Comparison of ENCODE assay signal across 8 mouse cellular contexts in the genomic region with DNA sequence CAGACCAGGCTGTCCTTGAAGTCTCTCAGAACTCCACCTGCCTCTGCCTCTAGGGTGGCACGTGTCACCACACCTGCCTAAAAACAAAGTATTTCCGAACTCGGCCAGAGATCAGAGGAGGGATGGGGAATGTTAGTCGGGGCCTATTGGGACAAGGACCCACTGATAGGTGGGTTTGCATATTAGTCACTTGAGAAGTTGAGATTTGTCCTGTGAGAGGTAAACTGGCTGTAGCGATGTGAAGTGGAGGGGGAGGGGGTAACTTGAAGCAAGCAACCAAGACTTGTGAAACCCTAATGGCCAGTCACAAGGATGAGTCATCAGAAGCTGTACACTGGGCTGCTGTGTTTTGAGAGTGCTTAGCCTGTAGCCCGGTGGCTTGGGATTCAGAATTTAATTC. TPM values are rescaled to one million over a fixed set of nuclear protein-coding genes. Genes with fewer than 3 reads are reported as not detected.
DNase-seq lines count a peak whose midpoint lies in the region; ATAC-seq lines count a peak whose summit lies in the region.

No protein-coding gene starts in this region.

- DNase-seq in 416B (ENCODE audit: low read depth) (peak; percentile 93), MN1 (ENCODE audit: low spot score) (peak; percentile 82)
- DNase-seq in embryonic facial prominence, embryonic 14.5 days (ENCODE audit: low spot score), result peak; percentile 27
- peak; percentile 8 to 12 for DNase-seq in heart, postnatal 14 days
- DNase-seq in limb, embryonic 11.5 days (ENCODE audit: low spot score), result no peak
- peak; percentile 26 for DNase-seq in thymus, postnatal 25 days
- no peak for DNase-seq in cerebellum, adult 18-20 months

- peaks cover 15% of the 10 kb centered on the region for H3K36me3 ChIP-seq in embryonic facial prominence, embryonic 14.5 days (ENCODE audit: control insufficient read depth, insufficient read depth, low read length)
- H3K36me3 ChIP-seq in limb, embryonic 11.5 days (ENCODE audit: control insufficient read depth, insufficient read depth, low read length), result no peaks in the 10 kb centered on the region
- peaks cover 4% of the 10 kb centered on the region; the same call in 1 of the 2 replicates for H3K36me3 ChIP-seq in midbrain, embryonic 13.5 days

- ATAC-seq in embryonic facial prominence, embryonic 14.5 days (ENCODE audit: low read depth), result no peak
- ATAC-seq in limb, embryonic 11.5 days (ENCODE audit: insufficient number of reproducible peaks, low FRiP score, low TSS enrichment, low read depth), result no peak
- no peak for ATAC-seq in midbrain, embryonic 13.5 days

- H3K9ac ChIP-seq in embryonic facial prominence, embryonic 14.5 days (ENCODE audit: low read depth, low read length), result peak overlapping the region; percentile 97
- no peak overlapping the region for H3K9ac ChIP-seq in limb, embryonic 11.5 days (ENCODE audit: low read length)
- peak overlapping the region; percentile 95 for H3K9ac ChIP-seq in midbrain, embryonic 13.5 days (replicated peaks)

- peak overlapping the region; percentile 91 for H3K4me3 ChIP-seq in embryonic facial prominence, embryonic 14.5 days (ENCODE audit: low read depth, low read length)
- peak overlapping the region; percentile 98 for H3K4me3 ChIP-seq in limb, embryonic 11.5 days (ENCODE audit: low read depth, low read length)
- H3K4me3 ChIP-seq in midbrain, embryonic 13.5 days (replicated peaks), result peak overlapping the region; percentile 94

- 20% methylated on average over 6 of the region's 6 CpGs for WGBS in embryonic facial prominence, embryonic 14.5 days
- 23% methylated on average over 6 of the region's 6 CpGs for WGBS in limb, embryonic 11.5 days
- 35% methylated on average over 6 of the region's 6 CpGs for WGBS in midbrain, embryonic 13.5 days

- H3K4me1 ChIP-seq in embryonic facial prominence, embryonic 14.5 days (ENCODE audit: control insufficient read depth, insufficient read depth, low read length), result peaks cover 10% of the 10 kb centered on the region
- H3K4me1 ChIP-seq in limb, embryonic 11.5 days (ENCODE audit: control insufficient read depth, insufficient read depth, low read length), result peaks cover 10% of the 10 kb centered on the region
- H3K4me1 ChIP-seq in midbrain, embryonic 13.5 days (replicated peaks), result peaks cover 41% of the 10 kb centered on the region

- peak overlapping the region; percentile 54 for H3K4me2 ChIP-seq in embryonic facial prominence, embryonic 14.5 days (ENCODE audit: low read depth, low read length)
- H3K4me2 ChIP-seq in limb, embryonic 11.5 days (ENCODE audit: low read depth, severe bottlenecking), result peak overlapping the region; percentile 78
- peak overlapping the region; percentile 78 for H3K4me2 ChIP-seq in midbrain, embryonic 13.5 days (replicated peaks)

- no peak overlapping the region for H3K27ac ChIP-seq in embryonic facial prominence, embryonic 14.5 days (replicated peaks; ENCODE audit: low read depth, low read length)
- no peak overlapping the region for H3K27ac ChIP-seq in limb, embryonic 11.5 days (replicated peaks; ENCODE audit: low read depth, low read length)
- no peak overlapping the region for H3K27ac ChIP-seq in midbrain, embryonic 13.5 days

- no peaks in the 10 kb centered on the region for H3K9me3 ChIP-seq in embryonic facial prominence, embryonic 14.5 days (ENCODE audit: control insufficient read depth, low read length)
- H3K9me3 ChIP-seq in limb, embryonic 11.5 days (ENCODE audit: control insufficient read depth, low read length), result no peaks in the 10 kb centered on the region
- no peaks in the 10 kb centered on the region for H3K9me3 ChIP-seq in midbrain, embryonic 13.5 days

- H3K27me3 ChIP-seq in embryonic facial prominence, embryonic 14.5 days (replicated peaks; ENCODE audit: control insufficient read depth, insufficient read depth, low read length), result no peaks in the 10 kb centered on the region
- no peaks in the 10 kb centered on the region for H3K27me3 ChIP-seq in limb, embryonic 11.5 days (ENCODE audit: control insufficient read depth, insufficient read depth, low read length)
- no peaks in the 10 kb centered on the region for H3K27me3 ChIP-seq in midbrain, embryonic 13.5 days

- intact Hi-C loops in heart, postnatal 14 days (cut with DNase I), result loop anchor here (10.0 kb wide), 1 partner anchor 330 kb away; a partner anchor contains a TSS

RNA-seq across cellular contexts. Expression of a gene that starts 1.5 kb away (rescaled TPM):
- 0.33 and 0.48 TPM in 2 replicates for polyA plus RNA-seq in embryonic facial prominence, embryonic 14.5 days (2014; fragmentation: Nextera tagmentation; extraction: Ambion mirVana)
- total RNA-seq in heart, postnatal 14 days (2021), result not detected
- polyA plus RNA-seq in limb, embryonic 11.5 days (2014; fragmentation: Nextera tagmentation; extraction: Ambion mirVana), result 0.61 and 0.69 TPM in 2 replicates
- polyA plus RNA-seq in midbrain, embryonic 13.5 days (2015; fragmentation: Nextera tagmentation; extraction: Ambion mirVana), result 0.31 TPM in 1 of 2 replicates, not detected in the other

RNA-seq across cellular contexts. Expression of a gene that starts 2.8 kb away (rescaled TPM):
- polyA plus RNA-seq in embryonic facial prominence, embryonic 14.5 days (2014; fragmentation: Nextera tagmentation; extraction: Ambion mirVana), result 111 and 126 TPM in 2 replicates
- 10 to 100 TPM; 47.8 to 59.2 TPM for total RNA-seq in heart, postnatal 14 days (2021)
- 147 and 160 TPM in 2 replicates for polyA plus RNA-seq in limb, embryonic 11.5 days (2014; fragmentation: Nextera tagmentation; extraction: Ambion mirVana)
- 154 and 164 TPM in 2 replicates for polyA plus RNA-seq in midbrain, embryonic 13.5 days (2015; fragmentation: Nextera tagmentation; extraction: Ambion mirVana)

RNA-seq across cellular contexts. Expression of a gene that starts 25.4 kb away (rescaled TPM):
- 20.1 and 20.2 TPM in 2 replicates for polyA plus RNA-seq in embryonic facial prominence, embryonic 14.5 days (2014; fragmentation: Nextera tagmentation; extraction: Ambion mirVana)
- 1 to 10 TPM; 1.5 to 1.7 TPM for total RNA-seq in heart, postnatal 14 days (2021)
- 21.1 and 26.6 TPM in 2 replicates for polyA plus RNA-seq in limb, embryonic 11.5 days (2014; fragmentation: Nextera tagmentation; extraction: Ambion mirVana)
- 3.4 and 5.7 TPM in 2 replicates for polyA plus RNA-seq in midbrain, embryonic 13.5 days (2015; fragmentation: Nextera tagmentation; extraction: Ambion mirVana)

RNA-seq across cellular contexts. Expression of a gene that starts 44.1 kb away (rescaled TPM):
- polyA plus RNA-seq in embryonic facial prominence, embryonic 14.5 days (2014; fragmentation: Nextera tagmentation; extraction: Ambion mirVana), result not detected in 2 replicates
- total RNA-seq in heart, postnatal 14 days (2021), result not detected
- polyA plus RNA-seq in limb, embryonic 11.5 days (2014; fragmentation: Nextera tagmentation; extraction: Ambion mirVana), result not detected in 2 replicates
- polyA plus RNA-seq in midbrain, embryonic 13.5 days (2015; fragmentation: Nextera tagmentation; extraction: Ambion mirVana), result not detected in 2 replicates

Comparison
In these comparisons a context has a peak if more than half of its experiments do, and no peak if none do; other contexts are left out.
1. DNase-seq: peak in 416B (single experiment), MN1 (single experiment), embryonic facial prominence, embryonic 14.5 days (single experiment), heart, postnatal 14 days (2 of 2) and thymus, postnatal 25 days (single experiment); none in limb, embryonic 11.5 days (single experiment) and cerebellum, adult 18-20 months (0 of 2).
2. Peak in every context shown above with its lines, with median percentiles within 50 percentile points of each other: H3K4me2 ChIP-seq and H3K4me3 ChIP-seq.